Mouse (Mus musculus) liver, postnatal 0 days (tissue): ENCODE measurements around the gene Filip1. TPM values are rescaled to one million over a fixed set of nuclear protein-coding genes. Genes with fewer than 3 reads are reported as not detected.

Experiments used
- ATAC-seq: fragments of 200-750 bp; cut with Nextera tagmentation; 2 replicates; pipeline ENCODE4 v1.8.0; 2017; ENCODE audit warnings: mild to moderate bottlenecking, moderate library complexity
- DNase-seq: peaks from one replicate; pipeline ENCODE4 v3.0.0-alpha.2; 2016
- H3K27ac ChIP-seq: fragments of 300-500 bp; sonication (generic); 2 replicates; pipeline ENCODE4 v1.5.1; 2014; ENCODE audit warnings: antibody characterized with exemption, moderate library complexity, mild to moderate bottlenecking, low read depth
- H3K27me3 ChIP-seq: fragments of 300-500 bp; sonication (generic); 2 replicates; pipeline ENCODE4 v1.6.1; 2014; ENCODE audit warnings: low read length, control low read depth, mixed read lengths; ENCODE audit not compliant: insufficient read depth
- H3K36me3 ChIP-seq: fragments of 300-500 bp; sonication (generic); replicated peaks from 2 replicates; pipeline ENCODE4 v1.6.1; 2014; ENCODE audit warnings: mild to moderate bottlenecking, control low read depth, low read length, moderate library complexity, mixed read lengths; ENCODE audit not compliant: insufficient read depth
- H3K4me1 ChIP-seq: fragments of 300-500 bp; sonication (generic); 2 replicates; pipeline ENCODE4 v1.6.1; 2014; ENCODE audit warnings: antibody characterized with exemption, mild to moderate bottlenecking, control low read depth; ENCODE audit not compliant: insufficient read depth
- H3K4me2 ChIP-seq: fragments of 300-500 bp; sonication (generic); 2 replicates; pipeline ENCODE4 v1.6.1; 2014; ENCODE audit warnings: low read depth, mild to moderate bottlenecking, low read length, moderate library complexity, mixed read lengths
- H3K4me3 ChIP-seq: fragments of 300-500 bp; sonication (generic); 2 replicates; pipeline ENCODE4 v1.5.1; 2014; ENCODE audit warnings: low read depth, low read length
- H3K9ac ChIP-seq: fragments of 300-500 bp; sonication (generic); replicated peaks from 2 replicates; pipeline ENCODE4 v1.6.1; 2014; ENCODE audit warnings: mild to moderate bottlenecking, moderate library complexity
- H3K9me3 ChIP-seq: fragments of 300-500 bp; sonication (generic); 2 replicates; pipeline ENCODE4 v1.6.1; 2016; ENCODE audit warnings: mild to moderate bottlenecking, control low read depth, low read length, mixed read lengths
- CTCF ChIP-seq: sonication (generic); IDR thresholded peaks from 2 replicates; pipeline ENCODE4 v1.5.1; 2016; ENCODE audit warnings: antibody characterized with exemption, low read depth
- EP300 ChIP-seq: IDR thresholded peaks from 2 replicates; pipeline ENCODE4 v1.6.1; 2016; ENCODE audit warnings: antibody characterized with exemption, low read depth, mild to moderate bottlenecking
- WGBS: fragments of 180-500 bp; shearing (Covaris S2); extraction: QIAGEN DNeasy Blood & Tissue Kit; methylation state at CpG from one replicate; pipeline ENCODE4 v1.1.7; 2014; ENCODE audit not compliant: insufficient replicate concordance; 5-methylcytosine and 5-hydroxymethylcytosine counted together
- polyA plus RNA-seq: library from polyadenylated mRNA; unstranded; fragments of >200 nt; fragmentation: Nextera tagmentation; extraction: Ambion mirVana; gene quantifications from 2 replicates; pipeline ENCODE4 v1.2.1, GENCODE M21; 2015

The Filip1 gene
- polyA plus RNA-seq, 1 experiment from 2014 or later = 1.2 TPM

- no peaks in the 10 kb centered on the region for H3K9me3 ChIP-seq
- WGBS = 37% methylated on average over 4 of the region's 4 CpGs
- no peak overlapping the region for H3K27ac ChIP-seq
- TF ChIP-seq CTCF = no peak
- TF ChIP-seq EP300 = no peak
- H3K27me3 ChIP-seq = no peaks in the 10 kb centered on the region
- ATAC-seq (no peak), DNase-seq (no peak)
- H3K4me2 ChIP-seq = no peak overlapping the region
- no peaks in the 10 kb centered on the region for H3K36me3 ChIP-seq
- H3K9ac ChIP-seq = no peak overlapping the region
- no peaks in the 10 kb centered on the region for H3K4me1 ChIP-seq
- no peak overlapping the region for H3K4me3 ChIP-seq
Observed at GRCm38 (mm10) chr9:79914276-79914675, 98.4 kb downstream of the Filip1 start.

- H3K4me3 ChIP-seq = no peak overlapping the region
- WGBS = 73% methylated on average over 5 of the region's 5 CpGs
- ATAC-seq = no peak
Observed at GRCm38 (mm10) chr9:79912971-79913370, 99.7 kb downstream of the Filip1 start.

GRCm38 (mm10) chr9:79910166-79910565, 102.5 kb downstream of the Filip1 start:
- H3K4me1 ChIP-seq = no peaks in the 10 kb centered on the region
- no peaks in the 10 kb centered on the region for H3K36me3 ChIP-seq
- H3K9me3 ChIP-seq = no peaks in the 10 kb centered on the region
- no peak overlapping the region for H3K4me2 ChIP-seq
- H3K9ac ChIP-seq = no peak overlapping the region
- no peaks in the 10 kb centered on the region for H3K27me3 ChIP-seq
- TF ChIP-seq CTCF (no peak), EP300 (no peak)
- DNase-seq (no peak), ATAC-seq (no peak)
- WGBS = 75% methylated on average over 3 of the region's 3 CpGs
- H3K27ac ChIP-seq = no peak overlapping the region
- no peak overlapping the region for H3K4me3 ChIP-seq

More at GRCm38 (mm10) chr9:79912971-79913370, 99.7 kb downstream of the Filip1 start:
- no peak overlapping the region for H3K4me2 ChIP-seq
- no peak overlapping the region for H3K27ac ChIP-seq
- H3K27me3 ChIP-seq = no peaks in the 10 kb centered on the region
- TF ChIP-seq CTCF (no peak), EP300 (no peak)
- no peaks in the 10 kb centered on the region for H3K4me1 ChIP-seq
- H3K9me3 ChIP-seq = no peaks in the 10 kb centered on the region
- no peak overlapping the region for H3K9ac ChIP-seq
- no peaks in the 10 kb centered on the region for H3K36me3 ChIP-seq
- no peak for DNase-seq

- DNase-seq (no peak), ATAC-seq (no peak)
- TF ChIP-seq CTCF = no peak
- no peak for TF ChIP-seq EP300
- no peak overlapping the region for H3K4me2 ChIP-seq
- 40% methylated on average over 3 of the region's 3 CpGs for WGBS
- no peaks in the 10 kb centered on the region for H3K4me1 ChIP-seq
- H3K9ac ChIP-seq = no peak overlapping the region
- H3K9me3 ChIP-seq = no peaks in the 10 kb centered on the region
- no peaks in the 10 kb centered on the region for H3K27me3 ChIP-seq
- no peaks in the 10 kb centered on the region for H3K36me3 ChIP-seq
- no peak overlapping the region for H3K4me3 ChIP-seq
- no peak overlapping the region for H3K27ac ChIP-seq
Observed at GRCm38 (mm10) chr9:79898815-79899214, 113.8 kb downstream of the Filip1 start.

GRCm38 (mm10) chr9:79894665-79895064, 118.0 kb downstream of the Filip1 start:
- H3K4me3 ChIP-seq = no peak overlapping the region
- DNase-seq (no peak), ATAC-seq (no peak)

GRCm38 (mm10) chr9:79893841-79894612, 118.6 kb downstream of the Filip1 start:
- Histone ChIP-seq H3K36me3 (no peaks in the 10 kb centered on the region), H3K4me2 (no peak overlapping the region), H3K27me3 (no peaks in the 10 kb centered on the region), H3K4me3 (no peak overlapping the region), H3K9me3 (no peaks in the 10 kb centered on the region), H3K4me1 (peaks cover 4% of the 10 kb centered on the region; the same call in 1 of the 2 replicates), H3K9ac (no peak overlapping the region), H3K27ac (no peak overlapping the region)
- DNase-seq (no peak), ATAC-seq (no peak)
- 51% methylated on average over 4 of the region's 4 CpGs for WGBS
- TF ChIP-seq EP300 = no peak
- no peak for TF ChIP-seq CTCF

More at GRCm38 (mm10) chr9:79894665-79895064, 118.0 kb downstream of the Filip1 start:
- no peaks in the 10 kb centered on the region for H3K9me3 ChIP-seq
- no peak overlapping the region for H3K27ac ChIP-seq
- WGBS = 64% methylated on average over 5 of the region's 5 CpGs
- H3K9ac ChIP-seq = no peak overlapping the region
- no peaks in the 10 kb centered on the region for H3K27me3 ChIP-seq
- no peak overlapping the region for H3K4me2 ChIP-seq
- TF ChIP-seq EP300 (no peak), CTCF (no peak)
- H3K36me3 ChIP-seq = no peaks in the 10 kb centered on the region
- H3K4me1 ChIP-seq = peaks cover 4% of the 10 kb centered on the region; the same call in 1 of the 2 replicates
